Mouse (Mus musculus) left cerebral cortex, postnatal 14 days (tissue): Measurements from ENCODE around the gene Atp6v0e. TPM values are rescaled to one million over a fixed set of nuclear protein-coding genes. Genes with fewer than 3 reads are reported as not detected.

Experiments
- total RNA-seq, 2 experiments: library from RNA; stranded (reverse); gene quantifications; 2 replicates each; pipeline ENCODE4 v1.2.3; 2021

Gene Atp6v0e
- total RNA-seq, 2 experiments from 2014 or later = 36.7 to 45.8 TPM

Other genes starting within 250 kb of the Atp6v0e start
- gene Neurl1b, start 248.4 kb upstream of the Atp6v0e start, total RNA-seq = 100 to 1,000 TPM; 105 to 111 TPM
- 100 to 1,000 TPM; 180 to 195 TPM for gene Ergic1, start 101.7 kb upstream of the Atp6v0e start, total RNA-seq
- 10 to 100 TPM; 28.4 to 33.2 TPM for gene Dusp1, start 101.1 kb upstream of the Atp6v0e start, total RNA-seq
- gene Crebrf, start 52.4 kb downstream of the Atp6v0e start, total RNA-seq = 10 to 100 TPM; 34.8 to 35.6 TPM
- gene Bnip1, start 117.8 kb downstream of the Atp6v0e start, total RNA-seq = 10 to 100 TPM; 30.4 to 35.1 TPM
- not detected for gene Nkx2-5, start 181.8 kb downstream of the Atp6v0e start, total RNA-seq